ENCODE assay signal across 24 mouse cellular contexts in the genomic region with DNA sequence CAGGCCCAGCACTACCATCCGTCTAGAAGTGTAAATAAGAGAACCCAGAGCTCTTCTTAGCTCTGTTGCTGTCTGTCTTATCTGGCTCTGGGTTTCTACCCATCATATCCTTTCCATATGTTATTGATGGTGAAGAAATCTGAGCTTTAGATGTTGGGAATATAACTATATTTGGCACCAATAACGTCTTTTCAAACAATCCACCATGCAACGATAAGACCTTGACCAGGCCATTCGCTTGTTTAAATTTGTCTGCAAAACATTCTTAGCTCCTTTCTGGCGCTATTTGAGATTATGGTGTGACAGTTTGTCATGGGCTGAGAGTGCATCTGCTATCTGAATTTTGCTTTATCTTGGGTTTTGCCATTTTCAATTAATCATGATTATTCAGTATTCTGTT. TPM values are rescaled to one million over a fixed set of nuclear protein-coding genes. Genes with fewer than 3 reads are reported as not detected.
DNase-seq lines count a peak whose midpoint lies in the region; ATAC-seq lines count a peak whose summit lies in the region.
"Had no signal": no experiment of that assay in that cellular context is flagged by ENCODE, and none has a peak within 500 bp of the region (broad histone marks: within the 10 kb centered on the region; RNA-seq: fewer than 3 reads in every experiment).

No protein-coding gene starts in this region.

- no peak overlapping the region for H3K4me3 ChIP-seq in midbrain, embryonic 11.5 days (ENCODE audit: low read depth, low read length)
- no peak overlapping the region for H3K4me3 ChIP-seq in midbrain, embryonic 13.5 days (replicated peaks)

- ATAC-seq in midbrain, embryonic 11.5 days (ENCODE audit: low FRiP score) = no peak
- no peak for ATAC-seq in midbrain, embryonic 13.5 days
- ATAC-seq: activated CD4-positive, CD25-positive, alpha-beta regulatory T cell, adult 4 months; CD4-positive, CD25-positive, alpha-beta regulatory T cell, adult 4 months; Patski had no signal

- H3K4me2 ChIP-seq in midbrain, embryonic 11.5 days = no peak overlapping the region
- no peak overlapping the region for H3K4me2 ChIP-seq in midbrain, embryonic 13.5 days (replicated peaks)

- H3K27me3 ChIP-seq in midbrain, embryonic 11.5 days (ENCODE audit: control insufficient read depth, insufficient read depth, low read length) = no peaks in the 10 kb centered on the region
- H3K27me3 ChIP-seq in midbrain, embryonic 13.5 days = no peaks in the 10 kb centered on the region
- H3K27me3 ChIP-seq: CH12.LX, Patski had no signal

- no peaks in the 10 kb centered on the region for H3K4me1 ChIP-seq in midbrain, embryonic 11.5 days (ENCODE audit: control insufficient read depth, insufficient read depth, low read length)
- no peaks in the 10 kb centered on the region for H3K4me1 ChIP-seq in midbrain, embryonic 13.5 days (replicated peaks)

- 91% methylated on average over 5 of the region's 5 CpGs for WGBS in midbrain, embryonic 11.5 days
- WGBS in midbrain, embryonic 13.5 days = 91% methylated on average over 5 of the region's 5 CpGs

- H3K36me3 ChIP-seq in midbrain, embryonic 11.5 days (ENCODE audit: control insufficient read depth, insufficient read depth, low read length) = no peaks in the 10 kb centered on the region
- no peaks in the 10 kb centered on the region for H3K36me3 ChIP-seq in midbrain, embryonic 13.5 days
- H3K36me3 ChIP-seq: G1E had no signal

- no peak overlapping the region for H3K9ac ChIP-seq in midbrain, embryonic 11.5 days (ENCODE audit: low read length)
- H3K9ac ChIP-seq in midbrain, embryonic 13.5 days (replicated peaks) = no peak overlapping the region

- no peak overlapping the region for H3K27ac ChIP-seq in midbrain, embryonic 11.5 days (ENCODE audit: low read depth, low read length)
- H3K27ac ChIP-seq in midbrain, embryonic 13.5 days = no peak overlapping the region

- no peaks in the 10 kb centered on the region for H3K9me3 ChIP-seq in midbrain, embryonic 11.5 days (ENCODE audit: control insufficient read depth, low read length)
- no peaks in the 10 kb centered on the region for H3K9me3 ChIP-seq in midbrain, embryonic 13.5 days
- H3K9me3 ChIP-seq: G1E had no signal

- peak; percentile 60 for DNase-seq in heart, adult 11 months
- no peak for DNase-seq in heart, adult 18-20 months
- peak; percentile 60 for DNase-seq in midbrain, embryonic 11.5 days (ENCODE audit: low spot score, missing footprints)
- DNase-seq: adrenal gland, adult 2 months; adrenal gland, adult 8-10 months; adrenal gland, postnatal 10 days; adrenal gland, postnatal 14 days; adrenal gland, postnatal 25 days; adrenal gland, postnatal 36 days; B cell, adult 2 months; cerebellum, adult 11 months; cerebellum, adult 11-12 months; cerebellum, adult 18-20 months had no signal

RNA-seq across cellular contexts. Expression of gene Pabpc6, which starts 10.9 kb away (rescaled TPM):
- total RNA-seq in heart, adult 18-20 months (2021) = not detected
- not detected in 2 replicates for polyA plus RNA-seq in midbrain, embryonic 11.5 days (2014; fragmentation: Nextera tagmentation; extraction: Ambion mirVana)
- polyA plus RNA-seq in midbrain, embryonic 13.5 days (2015; fragmentation: Nextera tagmentation; extraction: Ambion mirVana) = not detected in 2 replicates
- total RNA-seq: adrenal gland, adult 18-20 months; adrenal gland, adult 2 months; adrenal gland, adult 8-10 months; adrenal gland, postnatal 10 days; adrenal gland, postnatal 14 days; adrenal gland, postnatal 25 days; adrenal gland, postnatal 36 days; adrenal gland, postnatal 4 days; CH12.LX; MEL had no signal
- polyA plus RNA-seq: activated CD4-positive, CD25-positive, alpha-beta regulatory T cell, adult 4 months; adrenal gland, adult 2 months; brain, embryonic 14.5 days; C2C12; CD4-positive, CD25-positive, alpha-beta regulatory T cell, adult 4 months; G1E; Patski had no signal

Comparison
In these comparisons a context has a peak if more than half of its experiments do, and no peak if none do; other contexts are left out.
1. DNase-seq: peak in heart, adult 11 months (single experiment) and midbrain, embryonic 11.5 days (single experiment); none in heart, adult 18-20 months (0 of 2).